Mouse (Mus musculus): Measurements from ENCODE around the gene Zbtb3. TPM values are rescaled to one million over a fixed set of nuclear protein-coding genes. Genes with fewer than 3 reads are reported as not detected.

Gene Zbtb3
- polyA plus RNA-seq, 1 experiment from 2014 or later = 7.2 TPM

- under 1% methylated on average over 67 of the region's 68 CpGs for WGBS
- H3K27ac ChIP-seq = peak within 1 kb of the TSS; percentile 99
- H3K9ac ChIP-seq = peak within 1 kb of the TSS; percentile 96
- H3K4me2 ChIP-seq (replicated peaks) = peak within 1 kb of the TSS; percentile 95
- H3K9me3 ChIP-seq = no peaks in the 10 kb centered on the region
- peak; percentile 81 for ATAC-seq (ENCODE audit: insufficient number of reproducible peaks, insufficient read depth, low FRiP score, low TSS enrichment)
- H3K4me1 ChIP-seq = peaks cover 31% of the 10 kb centered on the region
- H3K4me3 ChIP-seq = peak within 1 kb of the TSS; percentile 78
- H3K36me3 ChIP-seq = peaks cover 34% of the 10 kb centered on the region
- H3K27me3 ChIP-seq = no peaks in the 10 kb centered on the region
Observed at GRCm38 (mm10) chr19:8774086-8774835, 28.1 kb upstream of the Zbtb3 start, which contains the start of gene Tmem179b. TSS of gene Tmem179b (minus strand) at chr19:8774467.

GRCm38 (mm10) chr19:8774951-8775421, 27.4 kb upstream of the Zbtb3 start:
- H3K27ac ChIP-seq = peak overlapping the region; percentile 99
- peak overlapping the region; percentile 96 for H3K9ac ChIP-seq
- 5% methylated on average over 20 of the region's 20 CpGs for WGBS
- peaks cover 31% of the 10 kb centered on the region for H3K4me1 ChIP-seq
- no peaks in the 10 kb centered on the region for H3K27me3 ChIP-seq
- peak overlapping the region; percentile 95 for H3K4me2 ChIP-seq (replicated peaks)
- H3K4me3 ChIP-seq = peak overlapping the region; percentile 78
- peaks cover 33% of the 10 kb centered on the region for H3K36me3 ChIP-seq
- ATAC-seq (ENCODE audit: insufficient number of reproducible peaks, insufficient read depth, low FRiP score, low TSS enrichment) = peak; percentile 10; the same call in 1 of the 2 replicates
- no peaks in the 10 kb centered on the region for H3K9me3 ChIP-seq

GRCm38 (mm10) chr19:8786008-8786781, 16.2 kb upstream of the Zbtb3 start, which contains the start of gene Taf6l:
TSS of gene Taf6l (minus strand) at chr19:8786417.
- H3K36me3 ChIP-seq = peaks cover 24% of the 10 kb centered on the region
- peaks cover 6% of the 10 kb centered on the region; the same call in 1 of the 2 replicates for H3K4me1 ChIP-seq
- H3K4me2 ChIP-seq (replicated peaks) = peak within 1 kb of the TSS; percentile 64
- H3K27me3 ChIP-seq = no peaks in the 10 kb centered on the region
- H3K9ac ChIP-seq = peak within 1 kb of the TSS; percentile 63
- peak within 1 kb of the TSS; percentile 88 for H3K27ac ChIP-seq
- no peaks in the 10 kb centered on the region for H3K9me3 ChIP-seq
- under 1% methylated on average over 32 of the region's 32 CpGs for WGBS
- ATAC-seq (ENCODE audit: insufficient number of reproducible peaks, insufficient read depth, low FRiP score, low TSS enrichment) = peak; percentile 98
- peak within 1 kb of the TSS; percentile 69 for H3K4me3 ChIP-seq

- H3K4me1 ChIP-seq = peaks cover 6% of the 10 kb centered on the region; the same call in 1 of the 2 replicates
- no peak overlapping the region for H3K4me2 ChIP-seq (replicated peaks)
- no peak for ATAC-seq (ENCODE audit: insufficient number of reproducible peaks, insufficient read depth, low FRiP score, low TSS enrichment)
- H3K27ac ChIP-seq = no peak overlapping the region
- no peak overlapping the region for H3K4me3 ChIP-seq
- peaks cover 5% of the 10 kb centered on the region; the same call in 1 of the 2 replicates for H3K9me3 ChIP-seq
- no peaks in the 10 kb centered on the region for H3K27me3 ChIP-seq
- 26% methylated on average over 3 of the region's 3 CpGs for WGBS
- no peak overlapping the region for H3K9ac ChIP-seq
- peaks cover 18% of the 10 kb centered on the region for H3K36me3 ChIP-seq
Observed at GRCm38 (mm10) chr19:8788521-8788920, 13.8 kb upstream of the Zbtb3 start.

GRCm38 (mm10) chr19:8789171-8789570, 13.2 kb upstream of the Zbtb3 start:
- Histone ChIP-seq H3K4me2 (replicated peaks) (no peak overlapping the region), H3K4me3 (no peak overlapping the region), H3K9ac (no peak overlapping the region), H3K36me3 (peaks cover 23% of the 10 kb centered on the region), H3K27ac (no peak overlapping the region), H3K27me3 (no peaks in the 10 kb centered on the region), H3K9me3 (peaks cover 5% of the 10 kb centered on the region; the same call in 1 of the 2 replicates), H3K4me1 (peaks cover 6% of the 10 kb centered on the region; the same call in 1 of the 2 replicates)
- 49% methylated on average over 1 of the region's 1 CpGs for WGBS
- ATAC-seq (ENCODE audit: insufficient number of reproducible peaks, insufficient read depth, low FRiP score, low TSS enrichment) = no peak

GRCm38 (mm10) chr19:8790171-8790570, 12.2 kb upstream of the Zbtb3 start:
- H3K36me3 ChIP-seq = peaks cover 31% of the 10 kb centered on the region
- H3K4me1 ChIP-seq = peaks cover 5% of the 10 kb centered on the region; the same call in 1 of the 2 replicates
- no peak overlapping the region for H3K4me3 ChIP-seq
- H3K27ac ChIP-seq = no peak overlapping the region
- no peak overlapping the region for H3K4me2 ChIP-seq (replicated peaks)
- no peak overlapping the region for H3K9ac ChIP-seq
- ATAC-seq (ENCODE audit: insufficient number of reproducible peaks, insufficient read depth, low FRiP score, low TSS enrichment) = no peak
- H3K9me3 ChIP-seq = peaks cover 5% of the 10 kb centered on the region; the same call in 1 of the 2 replicates
- WGBS = 81% methylated on average over 7 of the region's 7 CpGs
- H3K27me3 ChIP-seq = no peaks in the 10 kb centered on the region

GRCm38 (mm10) chr19:8798264-8798946, 4.0 kb upstream of the Zbtb3 start, which contains the start of gene Polr2g:
TSS of gene Polr2g (minus strand) at chr19:8798577.
- peak within 1 kb of the TSS; percentile 85 for H3K9ac ChIP-seq
- peaks cover 24% of the 10 kb centered on the region for H3K36me3 ChIP-seq
- 0 out of 2 replicates have a peak, but pooled peaks cover under 1% of the 10 kb centered on the region for H3K9me3 ChIP-seq
- H3K27me3 ChIP-seq = no peaks in the 10 kb centered on the region
- peak within 1 kb of the TSS; percentile 90 for H3K4me3 ChIP-seq
- H3K27ac ChIP-seq = peak within 1 kb of the TSS; percentile 73
- H3K4me1 ChIP-seq = peaks cover 15% of the 10 kb centered on the region
- H3K4me2 ChIP-seq (replicated peaks) = peak within 1 kb of the TSS; percentile 90
- WGBS = 2% methylated on average over 25 of the region's 25 CpGs
- peak; percentile 53 for ATAC-seq (ENCODE audit: insufficient number of reproducible peaks, insufficient read depth, low FRiP score, low TSS enrichment)

GRCm38 (mm10) chr19:8798947-8799315, 3.4 kb upstream of the Zbtb3 start:
- no peaks in the 10 kb centered on the region for H3K9me3 ChIP-seq
- no peak for ATAC-seq (ENCODE audit: insufficient number of reproducible peaks, insufficient read depth, low FRiP score, low TSS enrichment)
- H3K9ac ChIP-seq = no peak overlapping the region
- peak overlapping the region; percentile 90; the same call in 1 of the 2 replicates for H3K4me2 ChIP-seq (replicated peaks)
- H3K4me3 ChIP-seq = no peak overlapping the region; the same call in 1 of the 2 replicates
- H3K36me3 ChIP-seq = peaks cover 22% of the 10 kb centered on the region
- no peak overlapping the region for H3K27ac ChIP-seq
- no peaks in the 10 kb centered on the region for H3K27me3 ChIP-seq
- H3K4me1 ChIP-seq = peaks cover 15% of the 10 kb centered on the region

GRCm38 (mm10) chr19:8803204-8803780, 937 bp downstream of the Zbtb3 start:
- Histone ChIP-seq H3K9me3 (no peaks in the 10 kb centered on the region), H3K4me3 (peak overlapping the region; percentile 53), H3K4me1 (peaks cover 7% of the 10 kb centered on the region), H3K9ac (no peak overlapping the region), H3K4me2 (replicated peaks) (peak overlapping the region; percentile 51), H3K36me3 (peaks cover 39% of the 10 kb centered on the region), H3K27ac (peak overlapping the region; percentile 86), H3K27me3 (no peaks in the 10 kb centered on the region)
- no peak for ATAC-seq (ENCODE audit: insufficient number of reproducible peaks, insufficient read depth, low FRiP score, low TSS enrichment)
- 88% methylated on average over 9 of the region's 9 CpGs for WGBS

- peaks cover 46% of the 10 kb centered on the region for H3K36me3 ChIP-seq
- no peak overlapping the region for H3K27ac ChIP-seq
- no peaks in the 10 kb centered on the region for H3K27me3 ChIP-seq
- 89% methylated on average over 11 of the region's 11 CpGs for WGBS
- H3K9ac ChIP-seq = no peak overlapping the region
- no peak overlapping the region for H3K4me3 ChIP-seq
- no peaks in the 10 kb centered on the region for H3K9me3 ChIP-seq
- H3K4me1 ChIP-seq = peaks cover 7% of the 10 kb centered on the region
- H3K4me2 ChIP-seq (replicated peaks) = no peak overlapping the region
- ATAC-seq (ENCODE audit: insufficient number of reproducible peaks, insufficient read depth, low FRiP score, low TSS enrichment) = no peak
Observed at GRCm38 (mm10) chr19:8803879-8804660, 1.7 kb downstream of the Zbtb3 start.
